Mouse (Mus musculus): ENCODE results near the gene Wdr34. TPM values are rescaled to one million over a fixed set of nuclear protein-coding genes. Genes with fewer than 3 reads are reported as not detected.

Gene Wdr34
- 82.6 and 84.6 TPM in 2 replicates for polyA plus RNA-seq (2012; rRNA removed)

DNA sequence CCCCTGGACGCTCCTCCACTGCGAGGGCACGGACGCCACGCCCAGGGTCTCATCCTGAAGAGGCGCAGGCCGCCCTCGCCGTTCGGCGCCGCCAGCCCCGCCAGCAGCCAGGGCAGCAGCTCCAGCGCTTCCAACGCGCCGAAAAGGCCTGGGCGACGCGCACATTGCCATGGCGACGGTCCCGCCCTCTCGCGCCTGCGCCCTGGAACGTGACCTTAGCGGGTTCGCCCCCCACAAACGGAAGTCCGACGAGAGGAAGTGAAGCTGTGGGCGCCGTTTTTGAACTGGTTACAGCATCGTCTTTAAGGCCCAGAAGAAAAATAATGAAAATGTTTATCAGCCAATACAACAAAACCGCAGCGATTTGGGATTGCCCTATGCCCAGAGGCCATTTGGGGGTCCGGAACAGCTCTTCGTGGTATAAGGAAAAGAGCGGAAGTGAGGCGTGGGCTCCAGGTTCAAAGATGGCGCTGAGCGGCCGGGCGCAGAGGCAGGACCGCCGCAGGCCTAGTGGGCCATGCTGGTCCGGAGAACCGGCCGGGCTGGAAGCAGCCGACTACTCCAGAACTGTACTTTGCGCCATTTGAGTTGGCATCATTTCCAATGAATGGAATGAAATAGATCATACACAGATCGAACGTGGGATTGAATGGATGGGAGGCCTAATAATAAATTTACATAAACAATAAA, at the start of gene Wdr34:
Gene Wdr34 (minus strand): TSS at position 183 of the 690 bp plus-strand sequence.

DNA sequence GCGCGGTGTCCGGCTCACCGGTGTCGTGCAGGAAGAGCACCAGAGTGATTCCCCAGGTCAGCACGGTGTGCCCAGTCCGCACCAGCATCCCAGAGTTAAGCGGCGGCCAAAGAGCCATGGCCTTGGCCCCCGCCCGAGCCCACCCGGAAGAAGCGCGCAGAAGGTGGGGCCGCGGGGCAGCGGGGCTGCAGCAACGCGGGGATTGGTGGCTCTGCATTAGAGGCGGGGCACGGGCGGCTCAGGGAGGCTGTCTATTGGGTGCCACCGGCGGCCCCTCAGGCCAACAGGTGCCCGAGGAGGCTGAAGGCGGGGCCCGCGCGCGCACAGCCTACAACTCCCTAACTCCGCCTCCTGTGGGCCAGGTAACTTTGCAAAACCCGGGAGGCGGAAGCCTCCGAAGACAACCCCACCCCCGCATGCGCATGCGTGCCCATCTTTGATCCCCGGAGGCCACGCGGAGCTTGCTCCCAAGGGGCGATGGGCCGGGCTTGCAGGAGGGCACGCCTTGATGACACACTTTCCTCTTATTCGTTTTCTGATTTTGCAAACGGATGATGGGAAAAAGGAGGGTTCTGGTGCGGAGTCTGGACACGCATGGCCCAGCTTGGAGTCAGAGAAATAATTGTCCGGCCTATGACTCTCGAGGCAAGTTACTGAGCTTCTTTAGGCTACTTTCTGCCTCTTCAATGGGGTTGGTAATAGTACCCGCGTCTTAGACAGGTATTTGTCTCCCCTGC, 45.0 kb upstream of the Wdr34 start, which contains the start of gene Zdhhc12:
Gene Zdhhc12 (minus strand): TSS at position 178 of the 737 bp plus-strand sequence.

DNA sequence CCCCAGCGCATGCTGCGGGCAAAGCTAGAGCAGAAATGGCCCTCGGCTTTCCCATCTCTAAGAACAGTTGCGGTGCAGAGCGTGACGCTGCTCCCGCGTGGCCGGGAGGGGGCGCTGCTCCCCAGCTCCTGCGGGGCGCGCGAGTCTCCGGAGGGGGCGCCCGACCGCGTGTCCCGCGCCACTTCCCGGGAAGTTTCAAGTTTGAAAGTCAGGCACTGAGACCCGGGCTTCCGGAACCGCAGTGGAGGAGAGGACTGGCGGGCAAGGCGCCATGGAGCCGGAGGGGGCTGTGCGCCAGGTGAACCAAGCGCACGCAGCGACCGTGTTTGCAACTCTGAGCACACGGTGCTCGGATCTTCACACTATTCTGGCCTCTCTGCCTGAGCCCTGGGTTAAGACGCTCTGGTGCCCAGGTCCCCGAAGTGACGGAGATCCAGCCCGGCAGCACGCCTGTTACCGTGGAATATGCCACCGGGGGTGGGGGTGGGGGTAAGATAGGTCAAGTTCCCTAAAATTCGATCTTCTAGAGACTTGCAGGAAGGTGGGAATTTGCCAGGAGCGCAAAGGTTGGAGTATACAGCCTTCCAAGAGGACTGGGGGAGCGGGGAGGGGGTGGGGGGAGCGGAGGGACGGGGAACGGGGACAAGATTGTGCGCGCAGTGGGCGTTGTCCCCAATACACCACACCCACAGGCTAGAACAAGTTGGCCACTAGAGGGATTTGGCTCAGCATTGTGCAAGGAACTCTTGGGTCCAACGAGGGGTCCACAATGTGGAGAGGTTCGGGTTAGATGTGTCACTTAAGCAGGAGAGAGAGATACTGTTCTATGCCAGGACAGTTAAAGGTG, 29.0 kb upstream of the Wdr34 start, which contains the start of gene Pkn3:
Gene Pkn3 (plus strand): TSS at position 183 of the 847 bp plus-strand sequence.

GRCm38 (mm10) chr2:30057223-30057904, 8.7 kb upstream of the Wdr34 start, which contains the start of gene Set:
Set (plus strand) TSS chr2:30057378.

Other genes with a start within 250 kb of the Wdr34 start
- 49.7 and 50.9 TPM in 2 replicates for gene Slc27a4, start 246.2 kb downstream of the Wdr34 start, polyA plus RNA-seq (2012; rRNA removed)
- 46.1 and 64.2 TPM in 2 replicates for gene Urm1, start 228.8 kb downstream of the Wdr34 start, polyA plus RNA-seq (2012; rRNA removed)
- gene Cercam, start 179.7 kb downstream of the Wdr34 start, polyA plus RNA-seq (2012; rRNA removed), result 49.5 and 50.9 TPM in 2 replicates
- 37.0 and 37.3 TPM in 2 replicates for gene Odf2, start 159.7 kb downstream of the Wdr34 start, polyA plus RNA-seq (2012; rRNA removed)
- 16.1 and 26.0 TPM in 2 replicates for gene Gle1, start 113.5 kb downstream of the Wdr34 start, polyA plus RNA-seq (2012; rRNA removed)
- 256 and 300 TPM in 2 replicates for gene Sptan1, start 83.3 kb downstream of the Wdr34 start, polyA plus RNA-seq (2012; rRNA removed)
- 94.7 and 122 TPM in 2 replicates for gene Set, start 8.5 kb upstream of the Wdr34 start, polyA plus RNA-seq (2012; rRNA removed)
- gene Pkn3, start 28.8 kb upstream of the Wdr34 start, polyA plus RNA-seq (2012; rRNA removed), result 12.3 and 17.6 TPM in 2 replicates
- gene Zdhhc12, start 44.8 kb upstream of the Wdr34 start, polyA plus RNA-seq (2012; rRNA removed), result 122 and 132 TPM in 2 replicates
- gene Zer1, start 75.7 kb upstream of the Wdr34 start, polyA plus RNA-seq (2012; rRNA removed), result 93.9 and 97.8 TPM in 2 replicates
- 70.8 and 76.2 TPM in 2 replicates for gene Tbc1d13, start 84.9 kb upstream of the Wdr34 start, polyA plus RNA-seq (2012; rRNA removed)
- 153 and 202 TPM in 2 replicates for gene Endog, start 122.6 kb upstream of the Wdr34 start, polyA plus RNA-seq (2012; rRNA removed)
- gene Spout1, start 129.6 kb upstream of the Wdr34 start, polyA plus RNA-seq (2012; rRNA removed), result 40.3 and 45.0 TPM in 2 replicates
- gene Kyat1, start 157.0 kb upstream of the Wdr34 start, polyA plus RNA-seq (2012; rRNA removed), result 22.8 and 27.1 TPM in 2 replicates
- 37.6 and 50.6 TPM in 2 replicates for gene Lrrc8a, start 188.8 kb upstream of the Wdr34 start, polyA plus RNA-seq (2012; rRNA removed)
- gene Gm28035, start 191.7 kb upstream of the Wdr34 start, polyA plus RNA-seq (2012; rRNA removed), result 24.7 and 26.6 TPM in 2 replicates
- gene Phyhd1, start 217.3 kb upstream of the Wdr34 start, polyA plus RNA-seq (2012; rRNA removed), result 14.2 and 19.9 TPM in 2 replicates
- not detected in 2 replicates for gene Gm28038, start 232.2 kb upstream of the Wdr34 start, polyA plus RNA-seq (2012; rRNA removed)
- 34.5 and 37.5 TPM in 2 replicates for gene Dolk, start 237.5 kb upstream of the Wdr34 start, polyA plus RNA-seq (2012; rRNA removed)
- 61.6 and 69.2 TPM in 2 replicates for gene Nup188, start 237.5 kb upstream of the Wdr34 start, polyA plus RNA-seq (2012; rRNA removed)

Measured in ovary, adult 2 months (tissue).